Mouse (Mus musculus) liver, adult 2 months (tissue): Measurements from ENCODE around the gene Slitrk3.

Experiments used
- CTCF ChIP-seq: fragments of 200-500 bp; IDR thresholded peaks from 2 replicates; pipeline ENCODE4 v1.5.1; 2011; ENCODE audit warnings: low read depth, low read length, control low read depth
- POLR2A ChIP-seq: fragments of 200-500 bp; IDR thresholded peaks from 2 replicates; pipeline ENCODE4 v1.6.1; 2011; ENCODE audit warnings: low read length, control low read depth; ENCODE audit not compliant: insufficient read depth; ENCODE audit errors: extremely low read depth

DNA sequence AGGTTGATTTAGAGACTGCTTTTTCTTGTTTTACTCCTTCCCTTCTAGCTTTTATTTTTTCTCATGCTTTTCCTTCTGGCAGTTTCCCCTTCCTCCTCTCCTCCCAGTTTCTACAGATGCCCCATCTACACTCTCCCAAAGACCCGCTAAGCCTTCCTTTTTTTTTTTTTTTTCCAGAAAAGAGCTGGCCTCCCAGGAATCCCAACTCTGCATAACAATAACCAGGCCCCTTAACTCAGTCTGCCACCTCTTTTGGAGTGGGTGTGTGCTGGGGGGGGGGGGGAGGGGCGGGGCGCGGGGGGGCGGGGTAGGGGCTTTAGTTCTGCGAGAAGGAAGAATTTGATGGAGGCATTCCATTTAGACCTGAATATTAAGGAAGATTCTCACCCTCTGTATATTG, 51.6 kb downstream of the Slitrk3 start:
- no peak for TF ChIP-seq CTCF
- TF ChIP-seq POLR2A, result no peak
